Mouse (Mus musculus) hindbrain, embryonic 10.5 days (tissue): Measurements from ENCODE around the gene 2310011J03Rik. TPM values are rescaled to one million over a fixed set of nuclear protein-coding genes. Genes with fewer than 3 reads are reported as not detected.

Source experiments
- DNase-seq: peaks from one replicate; pipeline ENCODE4 v3.0.0-alpha.2; 2017; ENCODE audit warnings: low spot score
- H3K27ac ChIP-seq: fragments of 300-500 bp; sonication (generic); 2 replicates; pipeline ENCODE4 v1.5.1; 2016; ENCODE audit warnings: mild to moderate bottlenecking, moderate library complexity
- H3K27me3 ChIP-seq: fragments of 300-500 bp; sonication (generic); 2 replicates; pipeline ENCODE4 v1.6.1; 2016; ENCODE audit warnings: mild to moderate bottlenecking; ENCODE audit not compliant: poor library complexity, insufficient read depth, severe bottlenecking
- H3K36me3 ChIP-seq: fragments of 300-500 bp; sonication (generic); 2 replicates; pipeline ENCODE4 v1.6.1; 2016; ENCODE audit warnings: mild to moderate bottlenecking, moderate library complexity
- H3K4me1 ChIP-seq: fragments of 300-500 bp; sonication (generic); replicated peaks from 2 replicates; pipeline ENCODE4 v1.6.1; 2016; ENCODE audit warnings: mild to moderate bottlenecking
- H3K4me3 ChIP-seq: fragments of 300-500 bp; sonication (generic); 2 replicates; pipeline ENCODE4 v1.5.1; 2016; ENCODE audit warnings: mild to moderate bottlenecking, moderate library complexity
- H3K9me3 ChIP-seq: fragments of 300-500 bp; sonication (generic); 2 replicates; pipeline ENCODE4 v1.6.1; 2016; ENCODE audit warnings: mild to moderate bottlenecking, moderate library complexity
- WGBS: fragments of 180-500 bp; shearing (Covaris S2); methylation state at CpG from one replicate; pipeline ENCODE4 v1.1.7; 2016; 5-methylcytosine and 5-hydroxymethylcytosine counted together
- polyA plus RNA-seq: library from polyadenylated mRNA; unstranded; fragments of >200 nt; fragmentation: Nextera tagmentation; extraction: Ambion mirVana; gene quantifications from 2 replicates; pipeline ENCODE4 v1.2.1, GENCODE M21; 2016

2310011J03Rik gene
- polyA plus RNA-seq, 1 experiment from 2014 or later, result 60.9 TPM

DNA sequence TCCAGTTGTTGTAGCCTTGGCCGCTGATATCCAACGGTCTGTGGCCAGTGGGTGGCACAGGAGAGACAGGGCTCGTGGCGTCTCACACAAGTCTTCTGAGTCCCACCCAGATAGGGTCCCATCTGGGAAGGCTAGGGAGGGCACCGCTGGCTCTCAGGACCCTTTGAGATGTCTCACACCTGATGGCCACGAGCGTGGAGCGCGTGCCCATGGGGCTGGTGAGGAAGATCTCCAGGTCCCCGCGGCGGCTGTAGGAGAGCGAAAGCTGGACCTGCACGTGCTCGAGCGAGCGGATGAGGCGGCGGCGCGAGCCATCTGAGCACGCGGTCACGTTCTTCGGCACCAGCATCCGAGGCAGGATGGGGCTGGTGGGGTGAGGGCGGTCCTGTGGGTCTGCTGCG, 2.5 kb upstream of the 2310011J03Rik start:
- Histone ChIP-seq H3K4me1 (peaks cover 54% of the 10 kb centered on the region), H3K36me3 (peaks cover 15% of the 10 kb centered on the region), H3K9me3 (no peaks in the 10 kb centered on the region), H3K4me3 (peak overlapping the region; percentile 73), H3K27ac (peak overlapping the region; percentile 85), H3K27me3 (peaks cover 56% of the 10 kb centered on the region)
- no peak for DNase-seq
- WGBS, result 4% methylated on average over 28 of the region's 28 CpGs

DNA sequence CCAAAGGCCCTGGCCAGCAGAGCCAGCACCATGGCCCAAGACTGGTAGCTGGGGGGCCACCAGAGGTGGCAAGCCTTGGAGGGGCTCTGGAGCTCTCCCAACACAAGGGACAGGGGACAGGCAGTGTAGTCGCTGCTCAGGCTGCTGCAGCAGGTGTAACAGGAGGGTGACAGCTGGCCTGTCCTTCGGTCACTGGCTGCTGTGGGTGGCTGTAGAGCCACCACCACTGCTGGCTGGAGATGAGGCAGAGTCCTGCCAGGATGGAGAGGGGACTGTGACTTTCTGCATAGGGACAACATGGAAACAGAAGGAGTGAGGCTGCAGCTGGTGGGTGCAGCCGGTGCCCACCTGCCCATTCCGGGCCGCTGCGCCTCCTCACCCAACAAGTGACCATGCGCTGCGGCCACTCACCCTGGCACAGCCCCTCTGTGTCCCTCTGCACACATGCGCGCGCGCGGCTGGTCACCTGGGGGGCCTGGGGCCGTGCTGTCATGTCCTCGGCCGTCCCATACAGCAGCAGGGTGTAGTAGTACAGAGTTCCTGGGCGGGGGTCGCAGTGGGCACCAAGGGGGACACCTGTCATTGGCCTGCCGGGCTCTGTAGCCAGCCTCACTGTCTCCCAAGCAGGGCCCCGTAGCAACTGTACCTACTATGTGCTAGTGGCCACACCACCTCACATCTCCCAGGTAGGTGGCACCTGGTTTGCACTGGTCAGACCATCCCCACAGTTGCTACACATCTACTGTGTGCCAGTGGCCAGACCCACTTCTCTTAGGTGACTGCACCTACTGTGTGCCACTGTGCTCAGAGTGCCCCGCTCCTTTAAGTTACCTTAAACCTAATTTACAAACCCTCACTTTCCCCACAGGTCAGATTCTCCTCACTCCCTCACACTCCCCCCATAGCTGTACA, 1.6 kb upstream of the 2310011J03Rik start:
- Histone ChIP-seq H3K27ac (peak overlapping the region; percentile 19; the same call in 1 of the 2 replicates), H3K4me1 (peaks cover 62% of the 10 kb centered on the region), H3K9me3 (no peaks in the 10 kb centered on the region), H3K36me3 (peaks cover 24% of the 10 kb centered on the region), H3K4me3 (peak overlapping the region; percentile 73), H3K27me3 (peaks cover 58% of the 10 kb centered on the region)
- 90% methylated on average over 21 of the region's 21 CpGs for WGBS
- DNase-seq, result no peak

DNA sequence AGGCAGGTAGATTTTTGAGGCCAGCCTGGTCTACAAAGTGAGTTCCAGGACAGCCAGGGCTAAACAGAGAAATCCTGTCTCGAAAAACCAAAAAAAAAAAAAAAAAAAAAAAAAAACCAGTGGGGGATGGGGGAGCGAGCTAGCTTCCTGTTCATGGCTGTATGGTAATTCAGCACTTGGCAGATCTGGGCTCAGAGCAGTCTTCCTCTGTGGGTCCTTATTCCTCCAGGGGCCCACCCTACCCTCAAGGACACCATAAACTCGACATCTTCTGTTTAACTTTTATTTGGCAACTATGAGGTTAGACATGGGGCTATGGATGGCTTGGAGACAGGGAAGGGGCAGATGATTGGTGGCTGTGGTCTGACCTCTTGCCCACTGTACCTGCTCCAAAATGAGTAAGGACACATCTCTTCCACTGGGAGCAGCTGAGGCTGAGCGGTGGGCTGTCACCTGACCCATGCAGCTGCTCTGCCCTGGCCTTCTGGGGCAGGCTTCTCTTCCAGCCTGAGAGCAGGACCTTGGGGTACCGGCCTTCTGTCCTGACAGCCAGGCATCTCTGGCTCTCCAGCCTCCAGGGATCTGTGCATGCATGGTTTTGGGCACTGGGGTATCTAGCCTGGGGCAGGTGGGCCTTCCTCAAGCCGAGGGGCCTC, 805 bp upstream of the 2310011J03Rik start:
- Histone ChIP-seq H3K4me1 (peaks cover 69% of the 10 kb centered on the region), H3K27me3 (peaks cover 62% of the 10 kb centered on the region), H3K4me3 (peak overlapping the region; percentile 73; the same call in 1 of the 2 replicates), H3K36me3 (peaks cover 32% of the 10 kb centered on the region), H3K27ac (0 out of 2 replicates have a peak overlapping the region, but pooled peaks have one; percentile 19), H3K9me3 (no peaks in the 10 kb centered on the region)
- no peak for DNase-seq
- WGBS, result 79% methylated on average over 6 of the region's 6 CpGs

DNA sequence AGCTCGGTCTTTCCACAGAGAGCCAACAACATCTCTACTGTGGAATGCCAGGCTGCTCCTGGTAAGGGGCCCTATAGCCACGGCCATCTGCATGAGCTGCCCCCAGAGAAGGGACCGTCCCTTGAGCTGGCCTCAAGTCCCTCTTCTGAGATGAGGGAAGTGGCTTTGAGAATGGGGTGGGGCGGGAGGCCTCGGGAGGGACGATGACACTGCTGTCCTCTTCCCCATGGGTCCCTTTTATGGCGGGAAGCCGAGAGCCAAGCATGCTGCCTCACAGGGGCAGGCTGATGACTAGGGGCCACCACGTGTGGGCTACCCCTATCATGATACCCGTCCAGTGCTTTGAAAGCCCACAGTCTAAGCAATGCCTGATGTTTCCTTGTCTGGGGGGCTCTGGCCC, 3.3 kb downstream of the 2310011J03Rik start:
- Histone ChIP-seq H3K9me3 (no peaks in the 10 kb centered on the region), H3K4me1 (peaks cover 86% of the 10 kb centered on the region), H3K36me3 (peaks cover 73% of the 10 kb centered on the region), H3K27me3 (peaks cover 67% of the 10 kb centered on the region), H3K4me3 (peak overlapping the region; percentile 78; the same call in 1 of the 2 replicates), H3K27ac (no peak overlapping the region)
- WGBS, result 66% methylated on average over 10 of the region's 10 CpGs
- DNase-seq, result no peak

DNA sequence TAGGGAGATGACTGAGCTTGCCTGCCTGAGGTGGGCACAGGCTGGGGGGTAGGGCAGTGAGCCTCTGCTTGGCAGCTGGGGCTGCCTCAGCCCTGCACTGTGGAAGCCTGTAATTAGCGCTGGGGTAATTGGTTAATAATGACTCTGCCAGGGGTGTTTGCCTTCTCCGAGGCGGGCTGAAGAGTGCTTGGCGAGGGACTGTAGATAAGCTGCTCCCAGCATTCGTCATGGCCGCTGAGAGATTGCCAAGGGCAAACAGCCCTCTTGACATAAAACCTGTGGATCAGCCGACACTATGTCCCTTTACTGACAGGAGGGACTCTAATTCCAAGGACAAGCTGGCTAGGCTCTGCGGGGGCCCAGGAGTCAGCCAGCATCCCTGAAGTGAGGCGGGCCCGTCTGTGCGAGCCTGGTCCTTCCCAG, 4.0 kb downstream of the 2310011J03Rik start:
- Histone ChIP-seq H3K4me1 (peaks cover 79% of the 10 kb centered on the region), H3K27me3 (peaks cover 67% of the 10 kb centered on the region), H3K36me3 (peaks cover 80% of the 10 kb centered on the region), H3K27ac (no peak overlapping the region), H3K4me3 (no peak overlapping the region), H3K9me3 (no peaks in the 10 kb centered on the region)
- no peak for DNase-seq
- WGBS, result 44% methylated on average over 11 of the region's 11 CpGs

DNA sequence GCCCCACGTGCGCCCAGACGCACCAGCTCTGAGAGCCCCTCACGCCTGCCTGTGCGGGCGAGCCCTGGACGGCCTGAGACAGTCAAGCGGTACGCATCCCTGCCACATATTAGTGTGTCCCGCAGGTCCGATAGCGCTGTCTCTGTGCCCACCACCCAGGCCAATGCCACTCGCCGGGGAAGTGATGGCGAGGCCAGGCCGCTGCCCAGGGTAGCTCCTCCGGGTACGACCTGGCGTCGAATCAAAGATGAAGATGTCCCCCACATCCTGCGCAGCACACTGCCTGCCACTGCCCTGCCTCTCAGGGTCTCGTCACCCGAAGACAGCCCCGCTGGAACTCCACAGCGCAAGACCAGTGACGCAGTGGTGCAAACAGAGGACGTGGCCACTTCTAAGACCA, 5.0 kb downstream of the 2310011J03Rik start:
- 0 out of 2 replicates have a peak overlapping the region, but pooled peaks have one; percentile 2 for H3K27ac ChIP-seq
- peaks cover 90% of the 10 kb centered on the region for H3K36me3 ChIP-seq
- H3K4me1 ChIP-seq, result peaks cover 73% of the 10 kb centered on the region
- H3K27me3 ChIP-seq, result peaks cover 78% of the 10 kb centered on the region
- no peak for DNase-seq
- WGBS, result 52% methylated on average over 27 of the region's 27 CpGs
- H3K9me3 ChIP-seq, result no peaks in the 10 kb centered on the region
- 0 out of 2 replicates have a peak overlapping the region, but pooled peaks have one; percentile 4 for H3K4me3 ChIP-seq

DNA sequence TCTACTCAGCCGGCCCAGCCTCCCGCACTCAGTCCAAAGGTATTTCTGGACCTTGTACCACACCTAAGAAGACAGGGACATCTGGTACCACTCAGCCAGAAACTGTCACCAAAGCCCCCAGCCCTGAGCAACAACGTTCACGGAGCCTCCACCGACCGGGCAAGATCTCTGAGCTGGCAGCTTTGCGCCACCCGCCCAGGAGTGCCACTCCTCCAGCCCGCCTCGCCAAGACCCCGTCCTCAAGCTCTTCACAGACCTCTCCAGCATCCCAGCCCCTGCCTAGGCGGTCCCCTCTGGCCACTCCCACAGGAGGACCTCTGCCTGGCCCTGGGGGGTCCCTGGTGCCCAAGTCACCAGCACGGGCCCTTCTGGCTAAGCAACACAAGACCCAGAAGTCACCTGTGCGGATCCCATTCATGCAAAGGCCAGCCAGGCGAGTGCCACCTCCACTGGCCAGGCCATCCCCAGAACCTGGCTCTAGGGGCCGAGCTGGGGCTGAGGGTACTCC, 5.8 kb downstream of the 2310011J03Rik start:
- Histone ChIP-seq H3K27me3 (peaks cover 83% of the 10 kb centered on the region), H3K36me3 (peaks cover 97% of the 10 kb centered on the region), H3K9me3 (no peaks in the 10 kb centered on the region), H3K4me3 (0 out of 2 replicates have a peak overlapping the region, but pooled peaks have one; percentile 4), H3K4me1 (peaks cover 66% of the 10 kb centered on the region), H3K27ac (no peak overlapping the region)
- DNase-seq, result no peak
- 54% methylated on average over 16 of the region's 16 CpGs for whole genome bisulfite sequencing

DNA sequence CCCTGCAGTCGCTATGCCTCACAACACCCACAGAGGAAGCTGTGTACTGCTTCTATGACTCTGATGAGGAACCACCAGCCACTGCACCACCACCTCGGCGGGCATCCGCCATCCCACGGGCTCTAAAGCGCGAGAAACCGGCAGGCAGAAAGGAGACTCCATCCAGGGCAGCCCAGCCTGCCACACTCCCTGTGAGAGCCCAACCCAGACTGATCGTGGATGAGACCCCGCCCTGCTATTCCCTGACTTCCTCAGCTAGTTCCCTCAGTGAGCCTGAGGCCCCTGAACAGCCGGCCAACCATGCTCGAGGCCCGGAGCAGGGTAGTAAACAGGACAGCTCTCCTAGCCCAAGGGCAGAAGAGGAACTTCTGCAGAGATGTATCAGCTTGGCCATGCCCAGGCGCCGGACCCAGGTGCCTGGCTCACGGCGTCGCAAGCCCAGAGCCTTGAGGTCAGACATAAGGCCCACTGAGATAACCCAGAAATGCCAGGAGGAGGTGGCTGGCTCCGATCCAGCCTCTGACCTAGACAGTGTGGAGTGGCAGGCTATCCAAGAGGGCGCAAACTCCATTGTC, 6.6 kb downstream of the 2310011J03Rik start:
- peak overlapping the region; percentile 9; the same call in 1 of the 2 replicates for H3K4me3 ChIP-seq
- peaks cover 58% of the 10 kb centered on the region for H3K4me1 ChIP-seq
- no peaks in the 10 kb centered on the region for H3K9me3 ChIP-seq
- 59% methylated on average over 20 of the region's 20 CpGs for WGBS
- H3K36me3 ChIP-seq, result peaks cover 99% of the 10 kb centered on the region
- peaks cover 89% of the 10 kb centered on the region for H3K27me3 ChIP-seq
- DNase-seq, result no peak
- H3K27ac ChIP-seq, result 0 out of 2 replicates have a peak overlapping the region, but pooled peaks have one; percentile 23

DNA sequence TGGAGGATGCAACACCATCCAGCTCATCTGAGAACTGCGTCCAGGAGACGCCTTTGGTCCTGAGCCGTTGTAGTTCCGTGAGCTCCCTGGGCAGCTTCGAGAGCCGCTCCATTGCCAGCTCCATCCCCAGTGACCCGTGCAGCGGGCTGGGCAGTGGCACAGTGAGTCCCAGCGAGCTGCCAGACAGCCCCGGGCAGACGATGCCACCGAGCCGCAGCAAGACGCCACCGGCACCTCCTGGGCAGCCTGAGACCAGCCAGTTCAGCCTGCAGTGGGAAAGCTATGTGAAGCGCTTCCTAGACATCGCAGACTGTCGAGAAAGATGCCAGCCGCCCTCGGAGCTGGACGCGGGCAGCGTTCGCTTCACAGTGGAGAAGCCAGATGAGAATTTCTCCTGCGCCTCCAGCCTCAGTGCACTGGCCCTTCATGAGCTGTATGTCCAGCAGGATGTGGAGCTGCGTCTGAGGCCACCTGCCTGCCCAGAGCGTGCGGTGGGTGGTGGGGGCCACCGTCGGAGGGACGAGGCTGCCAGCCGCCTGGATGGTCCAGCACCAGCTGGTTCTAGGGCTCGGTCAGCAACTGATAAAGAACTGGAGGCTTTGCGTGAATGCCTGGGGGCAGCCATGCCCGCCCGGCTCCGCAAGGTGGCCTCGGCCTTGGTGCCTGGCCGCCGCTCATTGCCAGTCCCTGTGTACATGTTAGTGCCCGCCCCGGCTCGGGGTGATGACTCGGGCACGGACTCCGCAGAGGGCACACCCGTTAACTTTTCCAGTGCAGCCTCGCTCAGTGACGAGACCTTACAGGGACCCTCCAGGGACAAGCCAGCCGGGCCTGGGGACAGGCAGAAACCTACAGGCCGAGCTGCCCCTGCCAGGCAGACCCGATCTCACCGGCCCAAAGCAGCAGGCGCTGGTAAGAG, 7.5 kb downstream of the 2310011J03Rik start:
- no peak for DNase-seq
- Histone ChIP-seq H3K36me3 (peaks cover 99% of the 10 kb centered on the region), H3K4me3 (0 out of 2 replicates have a peak overlapping the region, but pooled peaks have one; percentile 14), H3K27ac (no peak overlapping the region), H3K9me3 (no peaks in the 10 kb centered on the region), H3K4me1 (peaks cover 50% of the 10 kb centered on the region), H3K27me3 (peaks cover 89% of the 10 kb centered on the region)
- 75% methylated on average over 54 of the region's 54 CpGs for WGBS

DNA sequence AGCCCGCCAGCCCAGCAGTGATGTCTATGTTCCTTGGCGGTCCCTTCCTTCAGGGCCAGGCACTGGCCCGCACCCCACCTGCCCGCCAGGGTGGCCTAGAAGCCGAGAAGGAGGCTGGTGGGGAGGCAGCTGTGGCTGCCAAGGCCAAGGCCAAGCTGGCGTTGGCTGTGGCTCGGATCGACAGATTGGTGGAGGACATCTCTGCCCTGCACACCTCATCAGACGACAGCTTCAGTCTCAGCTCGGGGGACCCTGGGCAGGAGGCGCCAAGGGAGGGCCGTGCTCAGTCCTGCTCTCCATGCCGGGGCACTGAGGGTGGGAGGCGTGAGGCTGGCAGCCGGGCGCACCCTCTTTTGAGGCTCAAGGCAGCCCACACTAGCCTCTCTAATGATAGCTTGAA, 8.8 kb downstream of the 2310011J03Rik start:
- Histone ChIP-seq H3K4me1 (peaks cover 39% of the 10 kb centered on the region), H3K36me3 (peaks cover 99% of the 10 kb centered on the region), H3K4me3 (no peak overlapping the region), H3K27ac (no peak overlapping the region), H3K27me3 (peaks cover 89% of the 10 kb centered on the region), H3K9me3 (no peaks in the 10 kb centered on the region)
- no peak for DNase-seq
- 88% methylated on average over 16 of the region's 16 CpGs for WGBS

DNA sequence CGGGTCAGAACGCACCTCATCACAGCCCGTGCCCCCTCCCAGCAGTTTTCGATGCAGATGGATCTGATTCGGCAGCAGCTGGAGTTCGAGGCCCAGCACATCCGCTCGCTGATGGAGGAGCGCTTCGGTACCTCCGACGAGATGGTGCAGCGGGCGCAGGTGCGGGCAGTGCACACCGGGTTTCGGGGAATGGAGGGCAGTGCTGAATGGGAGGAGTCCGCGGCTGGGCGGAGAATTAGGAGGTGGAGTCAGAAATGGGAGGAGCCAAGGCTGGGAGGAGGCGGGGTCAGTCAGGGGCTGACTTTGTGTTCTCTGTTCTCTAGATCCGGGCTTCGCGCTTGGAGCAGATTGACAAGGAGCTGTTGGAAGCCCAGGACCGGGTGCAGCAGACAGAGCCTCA, 15.5 kb downstream of the 2310011J03Rik start:
- Histone ChIP-seq H3K4me1 (peaks cover 40% of the 10 kb centered on the region), H3K9me3 (no peaks in the 10 kb centered on the region), H3K27me3 (peaks cover 81% of the 10 kb centered on the region), H3K4me3 (peak overlapping the region; percentile 29), H3K36me3 (peaks cover 74% of the 10 kb centered on the region), H3K27ac (no peak overlapping the region)
- 18% methylated on average over 25 of the region's 25 CpGs for WGBS
- no peak for DNase-seq
